Mouse (Mus musculus) midbrain, postnatal 0 days (tissue): Measurements from ENCODE around the gene Nsun2. TPM values are rescaled to one million over a fixed set of nuclear protein-coding genes. Genes with fewer than 3 reads are reported as not detected.

Source experiments
- ATAC-seq: fragments of 200-750 bp; cut with Nextera tagmentation; 2 replicates; pipeline ENCODE4 v1.8.0; 2017; ENCODE audit warnings: moderate number of reproducible peaks, mild to moderate bottlenecking, moderate TSS enrichment, moderate library complexity; ENCODE audit not compliant: low FRiP score
- DNase-seq: peaks from one replicate; pipeline ENCODE4 v3.0.0-alpha.2; 2015; ENCODE audit warnings: low spot score
- H3K27ac ChIP-seq: fragments of 300-500 bp; sonication (generic); 2 replicates; pipeline ENCODE4 v1.5.1; 2014; ENCODE audit warnings: low read depth, mild to moderate bottlenecking, low read length, mixed read lengths
- H3K27me3 ChIP-seq: fragments of 300-500 bp; sonication (generic); 2 replicates; pipeline ENCODE4 v1.6.1; 2014; ENCODE audit warnings: low read length, control low read depth, mixed read lengths; ENCODE audit not compliant: insufficient read depth
- H3K36me3 ChIP-seq: fragments of 300-500 bp; sonication (generic); 2 replicates; pipeline ENCODE4 v1.6.1; 2014; ENCODE audit warnings: low read length, control low read depth, mixed read lengths; ENCODE audit not compliant: insufficient read depth
- H3K4me1 ChIP-seq: fragments of 300-500 bp; sonication (generic); 2 replicates; pipeline ENCODE4 v1.6.1; 2014; ENCODE audit warnings: mild to moderate bottlenecking, control low read depth, antibody characterized with exemption, low read length, mixed read lengths; ENCODE audit not compliant: insufficient read depth
- H3K4me2 ChIP-seq: fragments of 300-500 bp; sonication (generic); 2 replicates; pipeline ENCODE4 v1.6.1; 2014; ENCODE audit warnings: low read depth, mild to moderate bottlenecking, low read length, mixed read lengths; ENCODE audit not compliant: poor library complexity, severe bottlenecking
- H3K4me3 ChIP-seq: fragments of 300-500 bp; sonication (generic); 2 replicates; pipeline ENCODE4 v1.5.1; 2014; ENCODE audit warnings: low read depth, mild to moderate bottlenecking, low read length, moderate library complexity
- H3K9ac ChIP-seq: fragments of 300-500 bp; sonication (generic); replicated peaks from 2 replicates; pipeline ENCODE4 v1.6.1; 2014; ENCODE audit warnings: mild to moderate bottlenecking, low read length, moderate library complexity, mixed read lengths; ENCODE audit not compliant: poor library complexity, severe bottlenecking
- H3K9me3 ChIP-seq: fragments of 300-500 bp; sonication (generic); 2 replicates; pipeline ENCODE4 v1.6.1; 2016; ENCODE audit warnings: low read length, control low read depth
- CTCF ChIP-seq: IDR thresholded peaks from 2 replicates; pipeline ENCODE4 v1.5.1; 2016; ENCODE audit warnings: antibody characterized with exemption, mild to moderate bottlenecking
- WGBS: fragments of 180-500 bp; shearing (Covaris S2); extraction: QIAGEN DNeasy Blood & Tissue Kit; methylation state at CpG from one replicate; pipeline ENCODE4 v1.1.7; 2014; 5-methylcytosine and 5-hydroxymethylcytosine counted together
- polyA plus RNA-seq: library from polyadenylated mRNA; unstranded; fragments of >200 nt; fragmentation: Nextera tagmentation; extraction: Ambion mirVana; gene quantifications from 2 replicates; pipeline ENCODE4 v1.2.1, GENCODE M21; 2015
- total RNA-seq: library from RNA; depleted of rRNA; stranded (reverse); fragments of >200 nt; gene quantifications from 2 replicates; pipeline ENCODE4 v1.2.3, GENCODE M21; 2014; rRNA removed

Gene Nsun2
- total and polyA plus RNA-seq, 2 experiments from 2014 or later: 60.2 to 60.3 TPM

DNA sequence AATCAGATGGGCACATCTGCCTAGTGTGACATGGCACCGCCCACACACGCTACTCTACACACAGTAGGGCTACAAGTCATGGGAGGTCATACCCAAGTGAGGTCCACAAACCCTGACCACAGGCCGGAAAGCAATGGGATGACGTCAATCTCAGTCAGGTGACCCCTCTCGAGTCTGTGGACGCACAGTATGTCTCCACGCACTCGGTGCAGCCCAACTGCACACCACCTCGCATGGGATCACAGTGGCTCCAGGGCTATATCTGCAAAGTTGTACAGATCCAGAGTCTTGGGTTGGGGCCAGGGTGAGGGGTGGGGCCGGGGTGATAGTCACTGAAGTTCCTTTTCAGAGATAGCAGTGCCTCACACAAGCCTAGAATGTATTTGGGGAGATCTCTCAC, 139.0 kb downstream of the Nsun2 start:
- 89% methylated on average over 10 of the region's 10 CpGs for WGBS
- Histone ChIP-seq H3K4me1 (no peaks in the 10 kb centered on the region), H3K4me3 (no peak overlapping the region), H3K36me3 (no peaks in the 10 kb centered on the region), H3K27me3 (no peaks in the 10 kb centered on the region), H3K9ac (no peak overlapping the region), H3K27ac (no peak overlapping the region), H3K4me2 (no peak overlapping the region), H3K9me3 (no peaks in the 10 kb centered on the region)
- DNase-seq (no peak), ATAC-seq (no peak)
- no peak for TF ChIP-seq CTCF

DNA sequence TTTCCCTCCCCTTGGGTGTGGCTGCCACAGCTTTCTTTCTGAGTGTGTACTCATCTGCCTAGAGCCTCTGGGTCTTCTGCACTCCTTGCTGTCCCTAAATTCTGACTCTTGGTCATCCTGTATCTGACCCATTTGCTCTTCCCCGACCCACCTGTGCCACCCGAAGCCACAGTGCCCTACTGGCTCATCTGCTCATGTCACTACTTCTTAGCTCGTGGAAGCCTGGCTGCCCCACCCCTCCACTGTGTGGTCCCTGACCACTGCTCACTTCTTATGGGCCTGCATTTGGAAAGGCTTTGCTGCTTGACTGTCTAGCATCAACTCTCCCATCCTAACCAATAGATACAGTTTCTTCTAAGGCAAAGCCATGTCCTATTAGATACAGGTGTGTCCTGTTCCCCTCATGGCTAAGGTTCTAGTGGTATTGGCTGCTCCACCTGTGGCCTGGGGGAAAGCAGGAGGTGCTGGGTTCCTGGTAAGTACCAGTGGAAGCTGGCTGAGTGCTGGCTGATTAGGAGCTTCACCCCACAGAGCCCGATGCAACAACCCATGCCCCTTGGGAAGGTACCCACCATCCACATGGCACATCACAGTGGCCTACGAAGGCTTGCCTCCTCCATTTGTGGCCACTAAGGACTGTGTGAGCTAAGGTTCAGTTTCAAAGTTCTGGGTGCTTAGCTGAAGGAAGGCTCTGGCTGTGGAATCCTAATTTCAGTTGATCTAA, 139.8 kb downstream of the Nsun2 start:
- WGBS: 93% methylated on average over 5 of the region's 5 CpGs
- no peak overlapping the region for H3K9ac ChIP-seq
- DNase-seq: no peak

DNA sequence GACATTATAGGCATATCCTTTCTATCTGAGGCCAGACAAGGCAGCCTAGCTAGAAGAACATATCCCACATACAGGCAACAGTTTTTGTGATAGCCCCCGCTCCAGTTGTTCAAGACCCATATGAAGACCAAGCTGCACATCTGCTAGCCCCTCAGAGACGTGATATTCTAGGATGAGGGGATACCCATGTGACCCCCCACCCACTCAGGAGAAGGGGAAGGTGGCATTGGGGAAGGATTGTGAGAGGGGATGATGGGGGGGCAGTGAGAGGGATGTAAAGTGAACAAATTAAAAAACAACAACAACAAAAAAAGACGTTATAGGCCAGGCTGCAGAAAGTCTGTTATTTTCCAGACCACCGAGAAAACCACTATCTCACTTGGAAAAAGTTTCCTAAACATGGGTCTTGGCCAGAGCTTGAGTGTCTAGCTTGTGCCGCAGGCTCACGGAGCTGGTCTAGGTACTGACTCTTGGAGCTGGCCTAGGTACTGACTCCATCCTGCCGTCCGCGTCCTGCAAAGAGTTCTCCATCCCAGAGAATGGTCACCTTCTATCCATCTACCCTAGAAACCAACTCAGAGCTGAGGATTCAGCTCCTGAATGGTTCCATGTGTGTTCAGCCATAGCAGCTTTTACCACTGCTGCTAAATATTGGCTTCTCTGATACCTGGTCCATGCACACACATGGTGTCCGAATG, 140.5 kb downstream of the Nsun2 start:
- ATAC-seq: no peak
- Histone ChIP-seq H3K4me1 (no peaks in the 10 kb centered on the region), H3K4me2 (no peak overlapping the region), H3K4me3 (no peak overlapping the region), H3K27me3 (no peaks in the 10 kb centered on the region), H3K9me3 (no peaks in the 10 kb centered on the region), H3K27ac (no peak overlapping the region), H3K36me3 (no peaks in the 10 kb centered on the region), H3K9ac (no peak overlapping the region)
- TF ChIP-seq CTCF: no peak
- DNase-seq: no peak
- WGBS: 68% methylated on average over 10 of the region's 10 CpGs

More for the DNA sequence above, 139.8 kb downstream of the Nsun2 start:
- H3K36me3 ChIP-seq: no peaks in the 10 kb centered on the region
- ATAC-seq: no peak
- no peaks in the 10 kb centered on the region for H3K4me1 ChIP-seq
- no peaks in the 10 kb centered on the region for H3K9me3 ChIP-seq
- H3K4me2 ChIP-seq: no peak overlapping the region
- TF ChIP-seq CTCF: no peak
- H3K27ac ChIP-seq: no peak overlapping the region
- no peak overlapping the region for H3K4me3 ChIP-seq
- H3K27me3 ChIP-seq: no peaks in the 10 kb centered on the region

Other genes starting within 250 kb of the Nsun2 start
- 26.1 TPM in 2 replicates for gene Tent4a, start 871 bp downstream of the Nsun2 start, total RNA-seq
- 4.5 and 5.2 TPM in 2 replicates for gene Tent4a, start 871 bp downstream of the Nsun2 start, polyA plus RNA-seq
- 20.6 and 22.9 TPM in 2 replicates for gene Srd5a1, start 77.7 kb downstream of the Nsun2 start, total RNA-seq
- gene Srd5a1, start 77.7 kb downstream of the Nsun2 start, polyA plus RNA-seq: 35.9 and 36.3 TPM in 2 replicates
- 145 and 157 TPM in 2 replicates for gene Ube2ql1, start 206.1 kb downstream of the Nsun2 start, total RNA-seq
- 25.1 and 25.8 TPM in 2 replicates for gene Ube2ql1, start 206.1 kb downstream of the Nsun2 start, polyA plus RNA-seq